Mouse (Mus musculus) c-Kit-positive CD71-positive TER-119-negative erythroid progenitor cells, embryonic 14.5 days (primary cell): ENCODE results near the gene Cox20.

Experiments
- DNase-seq: peaks from one replicate; pipeline ENCODE4 v3.0.0-alpha.2; 2013; ENCODE audit warnings: low read depth

Gene Cox20

GRCm38 (mm10) chr1:178354576-178354975 lies 35.6 kb downstream of the Cox20 start:
- no peak for DNase-seq

GRCm38 (mm10) chr1:178357776-178358710 lies 39.1 kb downstream of the Cox20 start:
- DNase-seq, result no peak

GRCm38 (mm10) chr1:178360264-178360663 lies 41.3 kb downstream of the Cox20 start:
- DNase-seq, result no peak

DNA sequence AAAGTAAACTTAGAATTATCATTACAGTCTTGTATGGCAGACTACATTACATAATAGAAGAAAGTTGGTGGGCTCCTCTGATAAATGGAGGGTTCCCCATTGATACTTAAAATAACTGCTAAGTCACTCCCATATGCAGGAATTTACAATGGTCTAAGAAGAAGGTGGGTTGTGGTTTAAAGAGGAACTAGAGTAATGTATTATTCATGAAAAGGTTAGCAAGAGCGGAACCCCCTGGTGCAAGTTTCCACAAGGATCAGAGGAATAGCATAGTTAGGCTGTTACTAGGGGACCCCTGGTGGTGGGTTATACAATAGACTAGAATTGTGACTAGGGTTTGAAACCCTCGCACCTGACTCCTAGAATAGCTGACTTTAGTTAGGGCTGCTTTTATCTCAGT lies 41.8 kb downstream of the Cox20 start:
- no peak for DNase-seq

DNA sequence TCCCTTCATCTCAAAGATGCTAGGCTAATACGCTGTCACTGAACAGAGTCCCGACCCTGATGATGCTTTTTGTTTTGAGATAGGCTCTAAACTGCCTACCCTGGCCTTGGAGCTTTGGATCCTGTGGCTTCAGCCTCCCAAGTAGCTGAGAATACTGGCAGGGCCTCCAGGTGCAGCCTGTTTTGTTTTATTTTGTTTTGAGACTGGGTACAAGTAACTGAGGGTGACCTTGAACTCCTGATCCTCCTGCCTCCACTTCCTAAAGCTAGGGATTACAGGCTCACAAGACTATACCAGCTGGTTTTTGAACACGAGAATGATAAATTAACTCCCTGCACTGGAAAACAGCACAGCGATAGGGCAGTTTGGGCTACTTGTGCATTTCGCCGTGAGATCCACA lies 46.2 kb downstream of the Cox20 start:
- no peak for DNase-seq

DNA sequence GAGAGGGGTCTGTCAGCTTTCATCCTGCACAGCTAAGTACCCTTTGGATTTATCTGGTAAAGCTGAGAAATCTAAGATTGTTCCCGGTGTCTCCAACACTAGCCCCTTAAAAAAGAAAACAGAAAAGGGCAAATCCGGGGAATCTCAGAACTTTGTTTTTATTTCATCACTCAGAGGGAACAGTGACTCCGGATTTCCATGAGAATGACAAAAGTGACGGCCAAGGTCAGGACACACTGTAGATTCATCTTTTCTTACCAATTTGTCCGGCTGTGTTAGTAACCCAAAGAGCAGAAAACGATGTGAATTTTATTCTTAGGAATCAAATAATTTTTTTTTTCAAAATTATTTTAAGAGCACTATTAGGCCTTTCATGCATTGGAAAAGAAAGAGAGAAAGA lies 49.2 kb downstream of the Cox20 start:
- no peak for DNase-seq

DNA sequence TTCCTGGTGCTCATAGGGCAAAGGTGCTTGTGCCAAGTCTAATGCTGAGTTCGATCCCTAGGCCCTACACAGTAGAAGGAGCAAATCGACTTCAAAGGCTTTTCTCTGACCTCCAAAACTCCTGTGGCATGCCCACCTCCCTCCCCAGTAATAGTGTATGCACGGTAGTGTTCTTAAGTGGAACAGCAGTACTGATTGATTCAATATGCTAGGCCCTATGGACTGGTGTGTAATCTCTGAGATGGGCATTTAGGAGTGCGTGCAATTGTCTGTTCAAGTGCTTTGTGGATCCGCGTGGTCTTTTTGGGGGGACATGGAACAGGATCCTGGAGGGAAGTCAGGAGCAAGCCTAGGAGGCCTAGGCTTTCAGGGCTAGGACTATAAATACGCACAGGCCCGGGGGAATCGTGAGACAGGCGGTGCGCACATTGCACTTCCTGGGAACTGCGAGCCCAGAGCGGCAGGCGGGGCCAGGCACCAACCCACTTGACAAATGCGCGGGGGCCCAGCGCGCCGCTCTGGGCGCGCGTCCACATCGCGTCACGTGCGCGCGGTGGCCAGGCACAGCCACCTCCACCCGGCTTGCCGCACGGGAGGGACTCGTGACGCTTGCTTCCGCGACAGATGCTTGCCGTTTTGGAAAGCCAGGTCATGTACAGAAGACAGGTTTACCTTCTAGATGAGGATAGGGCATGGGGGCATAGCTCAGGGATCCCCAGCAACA lies 49.8 kb downstream of the Cox20 start:
- DNase-seq, result peak; percentile 74

- DNase-seq, result peak; percentile 47
Observed at GRCm38 (mm10) chr1:178369272-178369651, 50.3 kb downstream of the Cox20 start.
